Mouse (Mus musculus): Measurements from ENCODE around the gene Dach1. TPM values are rescaled to one million over a fixed set of nuclear protein-coding genes. Genes with fewer than 3 reads are reported as not detected.

Gene Dach1
- polyA plus RNA-seq, 2 experiments = 0.17 to 0.29 TPM

GRCm38 (mm10) chr14:98089246-98089645, 80.3 kb downstream of the Dach1 start:
- Histone ChIP-seq H3K4me3 (ENCODE audit: insufficient read depth in 1 of 2, low read depth in 2 of 2, low read length in 2 of 2) (no peak overlapping the region), H3K27me3 (ENCODE audit: control insufficient read depth, insufficient read depth, low read length) (no peaks in the 10 kb centered on the region), H3K36me3 (replicated peaks; ENCODE audit: control insufficient read depth, insufficient read depth, low read depth) (no peaks in the 10 kb centered on the region), H3K9ac (replicated peaks) (no peak overlapping the region), H3K4me1 (replicated peaks; ENCODE audit: control insufficient read depth in 2 of 2, insufficient read depth in 2 of 2, low read length in 1 of 2) (no peaks in the 10 kb centered on the region), H3K9me3 (ENCODE audit: control insufficient read depth, low read length) (no peaks in the 10 kb centered on the region), H3K4me2 (ENCODE audit: low read depth) (no peak overlapping the region), H3K27ac (no peak overlapping the region)
- WGBS (ENCODE audit: insufficient replicate concordance) = 64% methylated on average over 2 of the region's 2 CpGs
- no peak for TF ChIP-seq EP300 (IDR thresholded peaks at IDR 0.05; ENCODE audit: low read depth)
- no peak for TF ChIP-seq CTCF (IDR thresholded peaks at IDR 0.05; ENCODE audit: low read depth)
- DNase-seq (ENCODE audit: low read depth in 3 of 3, low spot score in 3 of 3) = no peak
- no peak for ATAC-seq (ENCODE audit: insufficient read depth)

GRCm38 (mm10) chr14:98087355-98087754, 82.2 kb downstream of the Dach1 start:
- ATAC-seq (ENCODE audit: insufficient read depth) = no peak
- 46% methylated on average over 2 of the region's 2 CpGs for WGBS (ENCODE audit: insufficient replicate concordance)
- TF ChIP-seq EP300 (IDR thresholded peaks at IDR 0.05; ENCODE audit: low read depth) (no peak), CTCF (IDR thresholded peaks at IDR 0.05; ENCODE audit: low read depth) (no peak)

GRCm38 (mm10) chr14:98086794-98087193, 82.8 kb downstream of the Dach1 start:
- ATAC-seq (ENCODE audit: insufficient read depth) (no peak), DNase-seq (ENCODE audit: low read depth in 3 of 3, low spot score in 3 of 3) (no peak)
- Histone ChIP-seq H3K4me1 (replicated peaks; ENCODE audit: control insufficient read depth in 2 of 2, insufficient read depth in 2 of 2, low read length in 1 of 2) (no peaks in the 10 kb centered on the region), H3K27me3 (ENCODE audit: control insufficient read depth, insufficient read depth, low read length) (no peaks in the 10 kb centered on the region), H3K9me3 (ENCODE audit: control insufficient read depth, low read length) (no peaks in the 10 kb centered on the region), H3K4me3 (ENCODE audit: insufficient read depth in 1 of 2, low read depth in 2 of 2, low read length in 2 of 2) (no peak overlapping the region), H3K4me2 (ENCODE audit: low read depth) (no peak overlapping the region), H3K9ac (replicated peaks) (no peak overlapping the region), H3K36me3 (replicated peaks; ENCODE audit: control insufficient read depth, insufficient read depth, low read depth) (no peaks in the 10 kb centered on the region), H3K27ac (no peak overlapping the region)
- WGBS (ENCODE audit: insufficient replicate concordance) = 59% methylated on average over 4 of the region's 4 CpGs
- TF ChIP-seq EP300 (IDR thresholded peaks at IDR 0.05; ENCODE audit: low read depth) = no peak

More at GRCm38 (mm10) chr14:98087355-98087754, 82.2 kb downstream of the Dach1 start:
- H3K27me3 ChIP-seq (ENCODE audit: control insufficient read depth, insufficient read depth, low read length) = no peaks in the 10 kb centered on the region
- H3K36me3 ChIP-seq (replicated peaks; ENCODE audit: control insufficient read depth, insufficient read depth, low read depth) = no peaks in the 10 kb centered on the region
- no peak overlapping the region for H3K9ac ChIP-seq (replicated peaks)
- no peaks in the 10 kb centered on the region for H3K9me3 ChIP-seq (ENCODE audit: control insufficient read depth, low read length)
- no peak for DNase-seq (ENCODE audit: low read depth in 3 of 3, low spot score in 3 of 3)
- H3K4me3 ChIP-seq (ENCODE audit: insufficient read depth in 1 of 2, low read depth in 2 of 2, low read length in 2 of 2) = no peak overlapping the region
- no peak overlapping the region for H3K27ac ChIP-seq
- H3K4me2 ChIP-seq (ENCODE audit: low read depth) = no peak overlapping the region
- H3K4me1 ChIP-seq (replicated peaks; ENCODE audit: control insufficient read depth in 2 of 2, insufficient read depth in 2 of 2, low read length in 1 of 2) = no peaks in the 10 kb centered on the region

GRCm38 (mm10) chr14:98085141-98085540, 84.4 kb downstream of the Dach1 start:
- H3K4me1 ChIP-seq (replicated peaks; ENCODE audit: control insufficient read depth in 2 of 2, insufficient read depth in 2 of 2, low read length in 1 of 2) = no peaks in the 10 kb centered on the region

GRCm38 (mm10) chr14:98084720-98085119, 84.8 kb downstream of the Dach1 start:
- H3K9ac ChIP-seq (replicated peaks) = no peak overlapping the region
- no peak overlapping the region for H3K4me3 ChIP-seq (ENCODE audit: insufficient read depth in 1 of 2, low read depth in 2 of 2, low read length in 2 of 2)
- no peaks in the 10 kb centered on the region for H3K4me1 ChIP-seq (replicated peaks; ENCODE audit: control insufficient read depth in 2 of 2, insufficient read depth in 2 of 2, low read length in 1 of 2)
- no peaks in the 10 kb centered on the region for H3K36me3 ChIP-seq (replicated peaks; ENCODE audit: control insufficient read depth, insufficient read depth, low read depth)
- no peaks in the 10 kb centered on the region for H3K27me3 ChIP-seq (ENCODE audit: control insufficient read depth, insufficient read depth, low read length)
- WGBS (ENCODE audit: insufficient replicate concordance) = 43% methylated on average over 1 of the region's 1 CpGs
- H3K4me2 ChIP-seq (ENCODE audit: low read depth) = no peak overlapping the region
- H3K27ac ChIP-seq = no peak overlapping the region
- ATAC-seq (ENCODE audit: insufficient read depth) = no peak
- TF ChIP-seq EP300 (IDR thresholded peaks at IDR 0.05; ENCODE audit: low read depth) (no peak), CTCF (IDR thresholded peaks at IDR 0.05; ENCODE audit: low read depth) (no peak)
- no peak for DNase-seq (ENCODE audit: low read depth in 3 of 3, low spot score in 3 of 3)
- H3K9me3 ChIP-seq (ENCODE audit: control insufficient read depth, low read length) = no peaks in the 10 kb centered on the region

More at GRCm38 (mm10) chr14:98085141-98085540, 84.4 kb downstream of the Dach1 start:
- no peak overlapping the region for H3K4me2 ChIP-seq (ENCODE audit: low read depth)
- no peak overlapping the region for H3K4me3 ChIP-seq (ENCODE audit: insufficient read depth in 1 of 2, low read depth in 2 of 2, low read length in 2 of 2)
- WGBS (ENCODE audit: insufficient replicate concordance) = 55% methylated on average over 5 of the region's 5 CpGs
- no peak overlapping the region for H3K27ac ChIP-seq
- no peaks in the 10 kb centered on the region for H3K27me3 ChIP-seq (ENCODE audit: control insufficient read depth, insufficient read depth, low read length)
- no peak for ATAC-seq (ENCODE audit: insufficient read depth)
- H3K9ac ChIP-seq (replicated peaks) = no peak overlapping the region
- H3K36me3 ChIP-seq (replicated peaks; ENCODE audit: control insufficient read depth, insufficient read depth, low read depth) = no peaks in the 10 kb centered on the region
- H3K9me3 ChIP-seq (ENCODE audit: control insufficient read depth, low read length) = no peaks in the 10 kb centered on the region
- no peak for DNase-seq (ENCODE audit: low read depth in 3 of 3, low spot score in 3 of 3)
- TF ChIP-seq CTCF (IDR thresholded peaks at IDR 0.05; ENCODE audit: low read depth) (no peak), EP300 (IDR thresholded peaks at IDR 0.05; ENCODE audit: low read depth) (no peak)

Measured in liver, embryonic 14.5 days (tissue).